Mouse (Mus musculus) intestine, embryonic 16.5 days (tissue): Measurements from ENCODE around the gene Fosl1. TPM values are rescaled to one million over a fixed set of nuclear protein-coding genes. Genes with fewer than 3 reads are reported as not detected.
"Not testable (repeated sequence)": the region's sequence is repeated elsewhere in the genome, so short reads cannot be mapped to it uniquely, and the experiment has no call there.

Experiments used
- ATAC-seq: fragments of 200-750 bp; cut with Nextera tagmentation; 2 replicates; pipeline ENCODE4 v1.8.0; 2017; ENCODE audit warnings: moderate TSS enrichment, moderate library complexity
- H3K27ac ChIP-seq: fragments of 300-500 bp; sonication (generic); 2 replicates; pipeline ENCODE4 v1.5.1; 2014; ENCODE audit warnings: mild to moderate bottlenecking, low read length
- H3K27me3 ChIP-seq: fragments of 300-500 bp; sonication (generic); replicated peaks from 2 replicates; pipeline ENCODE4 v1.6.1; 2014; ENCODE audit warnings: low read length, control low read depth, mixed read lengths; ENCODE audit not compliant: control insufficient read depth, insufficient read depth
- H3K36me3 ChIP-seq: fragments of 300-500 bp; sonication (generic); 2 replicates; pipeline ENCODE4 v1.6.1; 2014; ENCODE audit warnings: low read length, control low read depth; ENCODE audit not compliant: control insufficient read depth, insufficient read depth
- H3K4me1 ChIP-seq: fragments of 300-500 bp; sonication (generic); 2 replicates; pipeline ENCODE4 v1.6.1; 2014; ENCODE audit warnings: low read length, control low read depth, mixed read lengths; ENCODE audit not compliant: control insufficient read depth, insufficient read depth
- H3K4me2 ChIP-seq: fragments of 300-500 bp; sonication (generic); 2 replicates; pipeline ENCODE4 v1.6.1; 2014; ENCODE audit warnings: low read depth, low read length, control low read depth
- H3K4me3 ChIP-seq: fragments of 300-500 bp; sonication (generic); 2 replicates; pipeline ENCODE4 v1.5.1; 2014; ENCODE audit warnings: mild to moderate bottlenecking, low read length
- H3K9ac ChIP-seq: fragments of 300-500 bp; sonication (generic); 2 replicates; pipeline ENCODE4 v1.6.1; 2014; ENCODE audit warnings: low read depth, low read length
- H3K9me3 ChIP-seq: fragments of 300-500 bp; sonication (generic); 2 replicates; pipeline ENCODE4 v1.6.1; 2016; ENCODE audit warnings: low read length, control low read depth; ENCODE audit not compliant: control insufficient read depth
- WGBS: fragments of 180-500 bp; shearing (Covaris S2); extraction: QIAGEN DNeasy Blood & Tissue Kit; methylation state at CpG from one replicate; pipeline ENCODE4 v1.1.7; 2014; 5-methylcytosine and 5-hydroxymethylcytosine counted together
- polyA plus RNA-seq: library from polyadenylated mRNA; unstranded; fragments of >200 nt; fragmentation: Nextera tagmentation; extraction: Ambion mirVana; gene quantifications from 2 replicates; pipeline ENCODE4 v1.2.1, GENCODE M21; 2015

Fosl1 gene
- polyA plus RNA-seq, 1 experiment from 2014 or later: not detected

- peaks cover 31% of the 10 kb centered on the region for H3K4me1 ChIP-seq
- not testable (repeated sequence) for H3K9me3 ChIP-seq, ATAC-seq, H3K27me3 ChIP-seq, H3K9ac ChIP-seq
- peaks cover 15% of the 10 kb centered on the region; the same call in 1 of the 2 replicates for H3K36me3 ChIP-seq
- peak overlapping the region; percentile 98; the same call in 1 of the 2 replicates for H3K4me3 ChIP-seq
- peak overlapping the region; percentile 99 for H3K27ac ChIP-seq
- H3K4me2 ChIP-seq: peak overlapping the region; percentile 43
- 41% methylated on average over 10 of the region's 10 CpGs for WGBS
Observed at GRCm38 (mm10) chr19:5489721-5490120, 42.4 kb downstream of the Fosl1 start.

- peaks cover 32% of the 10 kb centered on the region for H3K4me1 ChIP-seq
- under 1% methylated on average over 62 of the region's 62 CpGs for WGBS
- peak; percentile 49 for ATAC-seq
- H3K27me3 ChIP-seq: no peaks in the 10 kb centered on the region
- H3K4me2 ChIP-seq: peak within 1 kb of the TSS; percentile 93
- H3K36me3 ChIP-seq: peaks cover 19% of the 10 kb centered on the region
- peak within 1 kb of the TSS; percentile 99 for H3K27ac ChIP-seq
- no peaks in the 10 kb centered on the region for H3K9me3 ChIP-seq
- H3K4me3 ChIP-seq: peak within 1 kb of the TSS; percentile 98
- peak within 1 kb of the TSS; percentile 97 for H3K9ac ChIP-seq
Observed at GRCm38 (mm10) chr19:5490313-5490897, 43.1 kb downstream of the Fosl1 start, which contains the start of gene Cfl1. Gene Cfl1, plus strand, starts transcription at chr19:5490455.

- Histone ChIP-seq H3K27ac (peak overlapping the region; percentile 99), H3K9ac (peak overlapping the region; percentile 97), H3K4me2 (peak overlapping the region; percentile 79), H3K27me3 (no peaks in the 10 kb centered on the region), H3K4me3 (peak overlapping the region; percentile 98), H3K36me3 (peaks cover 23% of the 10 kb centered on the region), H3K9me3 (no peaks in the 10 kb centered on the region), H3K4me1 (peaks cover 32% of the 10 kb centered on the region)
- under 1% methylated on average over 59 of the region's 59 CpGs for WGBS
- ATAC-seq: peak; percentile 27
Observed at GRCm38 (mm10) chr19:5490898-5491708, 43.8 kb downstream of the Fosl1 start.

- no peaks in the 10 kb centered on the region for H3K9me3 ChIP-seq
- H3K27me3 ChIP-seq: no peaks in the 10 kb centered on the region
- 83% methylated on average over 4 of the region's 4 CpGs for WGBS
- 0 out of 2 replicates have a peak overlapping the region, but pooled peaks have one; percentile 24 for H3K9ac ChIP-seq
- peak overlapping the region; percentile 33 for H3K27ac ChIP-seq
- peaks cover 18% of the 10 kb centered on the region for H3K4me1 ChIP-seq
- peak overlapping the region; percentile 7; the same call in 1 of the 2 replicates for H3K4me3 ChIP-seq
- H3K4me2 ChIP-seq: no peak overlapping the region; the same call in 1 of the 2 replicates
- no peak for ATAC-seq
- H3K36me3 ChIP-seq: peaks cover 32% of the 10 kb centered on the region
Observed at GRCm38 (mm10) chr19:5492641-5493040, 45.3 kb downstream of the Fosl1 start.

- H3K9ac ChIP-seq, H3K4me2 ChIP-seq, H3K9me3 ChIP-seq, H3K27me3 ChIP-seq, H3K4me3 ChIP-seq, ATAC-seq: not testable (repeated sequence)
- Histone ChIP-seq H3K36me3 (peaks cover 32% of the 10 kb centered on the region), H3K27ac (peak overlapping the region; percentile 14; the same call in 1 of the 2 replicates), H3K4me1 (peaks cover 18% of the 10 kb centered on the region)
- 58% methylated on average over 9 of the region's 9 CpGs for WGBS
Observed at GRCm38 (mm10) chr19:5493301-5493721, 46.0 kb downstream of the Fosl1 start.

- peak overlapping the region; percentile 72 for H3K27ac ChIP-seq
- no peaks in the 10 kb centered on the region for H3K27me3 ChIP-seq
- ATAC-seq: peak; percentile 26
- peaks cover 18% of the 10 kb centered on the region for H3K4me1 ChIP-seq
- no peak overlapping the region for H3K4me2 ChIP-seq
- peaks cover 32% of the 10 kb centered on the region for H3K36me3 ChIP-seq
- 75% methylated on average over 3 of the region's 3 CpGs for WGBS
- no peaks in the 10 kb centered on the region for H3K9me3 ChIP-seq
- no peak overlapping the region for H3K4me3 ChIP-seq
- no peak overlapping the region for H3K9ac ChIP-seq
Observed at GRCm38 (mm10) chr19:5494314-5494713, 47.0 kb downstream of the Fosl1 start.

- no peak for ATAC-seq
- WGBS: 79% methylated on average over 12 of the region's 12 CpGs
- Histone ChIP-seq H3K4me3 (no peak overlapping the region), H3K36me3 (peaks cover 32% of the 10 kb centered on the region), H3K27ac (peak overlapping the region; percentile 4; the same call in 1 of the 2 replicates), H3K4me1 (peaks cover 17% of the 10 kb centered on the region), H3K27me3 (no peaks in the 10 kb centered on the region), H3K9me3 (no peaks in the 10 kb centered on the region), H3K9ac (no peak overlapping the region), H3K4me2 (no peak overlapping the region)
Observed at GRCm38 (mm10) chr19:5495353-5496051, 48.2 kb downstream of the Fosl1 start.

GRCm38 (mm10) chr19:5496052-5496370 is 48.7 kb downstream of the Fosl1 start:
- Histone ChIP-seq H3K27me3 (no peaks in the 10 kb centered on the region), H3K4me1 (peaks cover 17% of the 10 kb centered on the region), H3K9me3 (no peaks in the 10 kb centered on the region), H3K9ac (no peak overlapping the region), H3K4me3 (no peak overlapping the region), H3K36me3 (peaks cover 32% of the 10 kb centered on the region), H3K4me2 (no peak overlapping the region), H3K27ac (no peak overlapping the region)
- no peak for ATAC-seq
- 85% methylated on average over 16 of the region's 16 CpGs for WGBS

- Histone ChIP-seq H3K4me2 (no peak overlapping the region), H3K27ac (0 out of 2 replicates have a peak overlapping the region, but pooled peaks have one; percentile 33), H3K4me3 (no peak overlapping the region), H3K36me3 (peaks cover 16% of the 10 kb centered on the region), H3K9ac (no peak overlapping the region), H3K27me3 (no peaks in the 10 kb centered on the region), H3K9me3 (no peaks in the 10 kb centered on the region), H3K4me1 (0 out of 2 replicates have a peak, but pooled peaks cover 2% of the 10 kb centered on the region)
- ATAC-seq: peak; percentile 62
- WGBS: 75% methylated on average over 2 of the region's 2 CpGs
Observed at GRCm38 (mm10) chr19:5500330-5500875, 53.1 kb downstream of the Fosl1 start.
